Mouse (Mus musculus): Measurements from ENCODE around the gene Ctrb1. TPM values are rescaled to one million over a fixed set of nuclear protein-coding genes. Genes with fewer than 3 reads are reported as not detected.

Gene Ctrb1
- polyA plus RNA-seq (2012; rRNA removed) (0.10 and 0.91 TPM in 2 replicates), polyA plus RNA-seq (2014; fragmentation: Nextera tagmentation; extraction: Ambion mirVana) (not detected in 2 replicates)

DNA sequence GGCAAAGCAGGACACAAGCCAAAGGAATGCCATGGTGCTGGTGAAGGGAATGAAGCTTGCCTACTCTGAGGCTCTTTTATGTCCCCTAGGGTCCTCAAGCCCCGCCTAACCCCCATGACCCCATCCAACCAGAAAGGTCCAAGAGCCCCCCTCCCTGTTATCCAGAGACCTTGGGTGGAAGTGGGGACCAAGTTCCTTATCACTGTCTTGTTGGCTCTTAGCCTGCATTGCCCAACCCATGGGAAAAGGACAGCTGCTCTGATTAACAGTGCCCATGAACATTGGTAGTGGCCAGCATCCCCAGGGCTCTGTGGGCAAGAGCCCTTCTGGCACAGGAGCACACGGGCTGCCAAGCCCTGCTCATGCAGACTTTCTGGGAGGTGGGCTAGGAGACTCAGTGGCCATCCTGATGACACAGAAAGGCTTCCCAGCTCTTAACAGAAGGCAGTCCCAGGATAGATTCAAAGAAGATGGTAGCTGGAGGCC is at the start of gene Ctrb1:
TSS of gene Ctrb1 (minus strand) at position 51 of the 486 bp plus-strand sequence.
- Histone ChIP-seq H3K27me3 (ENCODE audit: control insufficient read depth, insufficient read depth, low read length) (no peaks in the 10 kb centered on the region), H3K4me2 (replicated peaks; ENCODE audit: low read depth, low read length, severe bottlenecking) (no peak within 1 kb of the TSS), H3K4me1 (ENCODE audit: control insufficient read depth, insufficient read depth, low read length) (no peaks in the 10 kb centered on the region), H3K27ac (replicated peaks; ENCODE audit: low read depth, low read length) (no peak within 1 kb of the TSS), H3K9me3 (ENCODE audit: control insufficient read depth, low read length) (no peaks in the 10 kb centered on the region), H3K4me3 (replicated peaks; ENCODE audit: low read length) (no peak within 1 kb of the TSS), H3K36me3 (ENCODE audit: control insufficient read depth, insufficient read depth, low read length) (no peaks in the 10 kb centered on the region), H3K9ac (ENCODE audit: low read depth, low read length, severe bottlenecking) (no peak within 1 kb of the TSS)
- ATAC-seq (ENCODE audit: low FRiP score, low read depth): no peak
- 74% methylated on average over 2 of the region's 2 CpGs for WGBS
- no peak for TF ChIP-seq POLR2A (IDR thresholded peaks at IDR 0.05; ENCODE audit: borderline replicate concordance, extremely low read depth, insufficient read depth, insufficient read length)
- DNase-seq (ENCODE audit: low spot score): no peak

GRCm38 (mm10) chr8:111740301-111740711 is 49.5 kb upstream of the Ctrb1 start:
- Histone ChIP-seq H3K27me3 (ENCODE audit: control insufficient read depth, insufficient read depth, low read length) (no peaks in the 10 kb centered on the region), H3K36me3 (ENCODE audit: control insufficient read depth, insufficient read depth, low read length) (no peaks in the 10 kb centered on the region), H3K4me1 (ENCODE audit: control insufficient read depth, insufficient read depth, low read length) (peaks cover 60% of the 10 kb centered on the region), H3K9me3 (ENCODE audit: control insufficient read depth, low read length) (no peaks in the 10 kb centered on the region), H3K9ac (ENCODE audit: low read depth, low read length, severe bottlenecking) (no peak overlapping the region), H3K4me3 (replicated peaks; ENCODE audit: low read length) (no peak overlapping the region), H3K27ac (replicated peaks; ENCODE audit: low read depth, low read length) (no peak overlapping the region), H3K4me2 (replicated peaks; ENCODE audit: low read depth, low read length, severe bottlenecking) (no peak overlapping the region)
- ATAC-seq (ENCODE audit: low FRiP score, low read depth) (no peak), DNase-seq (ENCODE audit: low spot score) (no peak)
- 77% methylated on average over 7 of the region's 7 CpGs for WGBS
- no peak for TF ChIP-seq POLR2A (IDR thresholded peaks at IDR 0.05; ENCODE audit: borderline replicate concordance, extremely low read depth, insufficient read depth, insufficient read length)

DNA sequence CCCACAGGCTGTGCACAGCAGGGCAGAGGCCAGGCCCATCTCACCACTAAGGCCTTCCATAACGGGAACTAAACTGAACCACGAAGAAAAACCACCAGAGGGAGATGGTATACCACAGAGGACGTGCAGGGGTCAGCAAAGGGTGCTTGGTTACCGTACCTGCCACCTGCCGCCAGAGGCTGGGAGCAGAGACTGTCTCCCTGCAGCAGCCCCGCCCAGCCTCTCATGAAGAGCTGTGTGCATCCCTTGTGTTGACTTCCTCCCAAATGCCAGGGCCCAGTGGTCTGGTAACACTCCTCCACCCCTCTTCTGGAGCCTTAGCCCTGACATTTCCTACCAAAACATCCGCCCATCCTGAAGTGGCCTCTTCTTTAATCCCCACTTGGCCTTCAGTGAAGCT is 48.8 kb upstream of the Ctrb1 start:
- TF ChIP-seq POLR2A (IDR thresholded peaks at IDR 0.05; ENCODE audit: borderline replicate concordance, extremely low read depth, insufficient read depth, insufficient read length): no peak
- no peak for ATAC-seq (ENCODE audit: low FRiP score, low read depth)
- Histone ChIP-seq H3K27ac (replicated peaks; ENCODE audit: low read depth, low read length) (no peak overlapping the region), H3K4me1 (ENCODE audit: control insufficient read depth, insufficient read depth, low read length) (peaks cover 65% of the 10 kb centered on the region), H3K9me3 (ENCODE audit: control insufficient read depth, low read length) (no peaks in the 10 kb centered on the region), H3K36me3 (ENCODE audit: control insufficient read depth, insufficient read depth, low read length) (no peaks in the 10 kb centered on the region), H3K4me3 (replicated peaks; ENCODE audit: low read length) (no peak overlapping the region), H3K4me2 (replicated peaks; ENCODE audit: low read depth, low read length, severe bottlenecking) (no peak overlapping the region), H3K27me3 (ENCODE audit: control insufficient read depth, insufficient read depth, low read length) (no peaks in the 10 kb centered on the region), H3K9ac (ENCODE audit: low read depth, low read length, severe bottlenecking) (0 out of 2 replicates have a peak overlapping the region, but pooled peaks have one; percentile 4)
- WGBS: 60% methylated on average over 7 of the region's 7 CpGs
- no peak for DNase-seq (ENCODE audit: low spot score)

DNA sequence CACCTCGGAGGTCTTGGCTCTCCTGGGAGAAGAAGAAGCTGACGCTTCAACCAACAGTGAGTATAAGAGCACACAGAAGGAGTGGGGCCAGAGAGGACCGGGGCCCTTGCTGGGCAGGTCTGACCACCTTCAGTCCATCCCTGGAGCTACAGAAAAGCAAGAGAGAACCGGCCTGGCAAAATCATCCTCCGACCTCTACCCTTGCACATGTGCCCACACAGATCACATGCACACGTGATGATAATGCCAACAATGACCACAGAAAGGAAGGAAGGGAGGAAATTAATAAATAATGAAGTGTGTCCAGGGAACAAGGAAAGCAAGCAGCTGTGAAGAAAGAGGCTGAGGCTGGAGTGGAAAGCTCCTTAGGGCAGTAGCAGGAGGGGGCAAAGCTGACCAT is 48.1 kb upstream of the Ctrb1 start:
- ATAC-seq (ENCODE audit: low FRiP score, low read depth) (no peak), DNase-seq (ENCODE audit: low spot score) (no peak)
- Histone ChIP-seq H3K4me3 (replicated peaks; ENCODE audit: low read length) (no peak overlapping the region), H3K27me3 (ENCODE audit: control insufficient read depth, insufficient read depth, low read length) (no peaks in the 10 kb centered on the region), H3K9ac (ENCODE audit: low read depth, low read length, severe bottlenecking) (0 out of 2 replicates have a peak overlapping the region, but pooled peaks have one; percentile 4), H3K9me3 (ENCODE audit: control insufficient read depth, low read length) (no peaks in the 10 kb centered on the region), H3K4me2 (replicated peaks; ENCODE audit: low read depth, low read length, severe bottlenecking) (no peak overlapping the region), H3K36me3 (ENCODE audit: control insufficient read depth, insufficient read depth, low read length) (no peaks in the 10 kb centered on the region), H3K4me1 (ENCODE audit: control insufficient read depth, insufficient read depth, low read length) (peaks cover 65% of the 10 kb centered on the region), H3K27ac (replicated peaks; ENCODE audit: low read depth, low read length) (no peak overlapping the region)
- WGBS: 70% methylated on average over 6 of the region's 6 CpGs
- no peak for TF ChIP-seq POLR2A (IDR thresholded peaks at IDR 0.05; ENCODE audit: borderline replicate concordance, extremely low read depth, insufficient read depth, insufficient read length)

GRCm38 (mm10) chr8:111736321-111736720 is 45.5 kb upstream of the Ctrb1 start:
- H3K9ac ChIP-seq (ENCODE audit: low read depth, low read length, severe bottlenecking): no peak overlapping the region
- H3K4me1 ChIP-seq (ENCODE audit: control insufficient read depth, insufficient read depth, low read length): peaks cover 70% of the 10 kb centered on the region
- DNase-seq (ENCODE audit: low spot score) (no peak), ATAC-seq (ENCODE audit: low FRiP score, low read depth) (no peak)
- H3K36me3 ChIP-seq (ENCODE audit: control insufficient read depth, insufficient read depth, low read length): no peaks in the 10 kb centered on the region
- WGBS: 41% methylated on average over 7 of the region's 7 CpGs
- no peak overlapping the region for H3K4me3 ChIP-seq (replicated peaks; ENCODE audit: low read length)
- H3K27ac ChIP-seq (replicated peaks; ENCODE audit: low read depth, low read length): no peak overlapping the region
- no peaks in the 10 kb centered on the region for H3K9me3 ChIP-seq (ENCODE audit: control insufficient read depth, low read length)
- H3K27me3 ChIP-seq (ENCODE audit: control insufficient read depth, insufficient read depth, low read length): no peaks in the 10 kb centered on the region
- H3K4me2 ChIP-seq (replicated peaks; ENCODE audit: low read depth, low read length, severe bottlenecking): no peak overlapping the region
- no peak for TF ChIP-seq POLR2A (IDR thresholded peaks at IDR 0.05; ENCODE audit: borderline replicate concordance, extremely low read depth, insufficient read depth, insufficient read length)
